Mouse (Mus musculus) cerebellum, adult 2 months (tissue): ENCODE data around the gene Klf11. TPM values are rescaled to one million over a fixed set of nuclear protein-coding genes. Genes with fewer than 3 reads are reported as not detected.

Experiments used
- DNase-seq, 2 experiments: peaks; one replicate each; pipeline ENCODE4 v3.0.0; 2021
- H3K27ac ChIP-seq: fragments of 200-500 bp; 2 replicates; pipeline ENCODE4 v1.5.1; 2012; ENCODE audit warnings: low read length, control low read depth, inconsistent platforms; ENCODE audit not compliant: insufficient read depth
- H3K27me3 ChIP-seq: fragments of 200-500 bp; 2 replicates; pipeline ENCODE4 v1.6.1; 2012; ENCODE audit warnings: inconsistent platforms, mild to moderate bottlenecking, low read length, moderate library complexity; ENCODE audit not compliant: control insufficient read depth, insufficient read depth
- H3K4me1 ChIP-seq: fragments of 200-500 bp; 2 replicates; pipeline ENCODE4 v1.6.1; 2011; ENCODE audit warnings: low read length; ENCODE audit not compliant: control insufficient read depth, insufficient read depth
- H3K4me3 ChIP-seq: fragments of 200-500 bp; replicated peaks from 2 replicates; pipeline ENCODE3; 2011; ENCODE audit warnings: mild to moderate bottlenecking, low read depth, low read length, control low read depth; ENCODE audit not compliant: insufficient read depth
- CTCF ChIP-seq: fragments of 200-500 bp; IDR thresholded peaks from 2 replicates; pipeline ENCODE4 v1.5.1; 2011; ENCODE audit warnings: low read depth, mild to moderate bottlenecking, control low read depth, low read length, moderate library complexity, borderline replicate concordance; ENCODE audit not compliant: insufficient read depth
- POLR2A ChIP-seq: fragments of 200-500 bp; IDR thresholded peaks from 2 replicates; pipeline ENCODE4 v1.6.1; 2011; ENCODE audit warnings: low read length, control low read depth, borderline replicate concordance; ENCODE audit not compliant: insufficient read depth
- WGBS: fragments of 180-500 bp; shearing (Covaris S2); methylation state at CpG from one replicate; pipeline ENCODE4 v1.1.7; 2018; 5-methylcytosine and 5-hydroxymethylcytosine counted together
- polyA plus RNA-seq: library from polyadenylated mRNA; depleted of rRNA; stranded (reverse); fragments of >200 nt; gene quantifications from 2 replicates; pipeline ENCODE4 v1.2.3, GENCODE M21; 2012

Klf11 gene
- polyA plus RNA-seq, 1 experiment: 4.9 TPM

DNA sequence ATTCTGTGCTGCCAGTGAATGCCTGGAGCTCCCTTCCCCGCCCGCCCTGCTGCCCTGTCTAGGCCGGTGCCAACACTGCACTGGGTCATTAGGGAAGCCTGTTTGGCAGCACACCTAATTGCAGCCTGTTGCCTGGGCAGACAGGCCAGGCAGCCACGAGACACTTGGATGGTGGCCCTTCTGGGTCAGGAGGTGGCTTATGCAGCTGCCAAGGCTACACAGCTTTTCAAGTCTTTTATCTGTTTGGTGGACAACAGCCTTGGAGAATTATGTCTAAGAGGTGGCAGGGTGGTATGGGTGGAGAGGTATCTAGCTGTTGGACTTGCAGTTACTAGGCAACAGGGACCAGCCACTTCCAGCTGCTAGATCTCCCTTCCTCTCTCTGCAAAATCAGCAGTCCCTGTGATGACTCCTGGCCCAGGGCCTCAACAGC, 8.7 kb upstream of the Klf11 start:
- H3K4me1 ChIP-seq: peaks cover 8% of the 10 kb centered on the region; the same call in 1 of the 2 replicates
- DNase-seq: peak; percentile 69 to 77
- H3K27me3 ChIP-seq: no peaks in the 10 kb centered on the region
- 4% methylated on average over 4 of the region's 4 CpGs for WGBS
- H3K27ac ChIP-seq: no peak overlapping the region
- H3K4me3 ChIP-seq: no peak overlapping the region
- no peak for TF ChIP-seq POLR2A
- TF ChIP-seq CTCF: no peak

DNA sequence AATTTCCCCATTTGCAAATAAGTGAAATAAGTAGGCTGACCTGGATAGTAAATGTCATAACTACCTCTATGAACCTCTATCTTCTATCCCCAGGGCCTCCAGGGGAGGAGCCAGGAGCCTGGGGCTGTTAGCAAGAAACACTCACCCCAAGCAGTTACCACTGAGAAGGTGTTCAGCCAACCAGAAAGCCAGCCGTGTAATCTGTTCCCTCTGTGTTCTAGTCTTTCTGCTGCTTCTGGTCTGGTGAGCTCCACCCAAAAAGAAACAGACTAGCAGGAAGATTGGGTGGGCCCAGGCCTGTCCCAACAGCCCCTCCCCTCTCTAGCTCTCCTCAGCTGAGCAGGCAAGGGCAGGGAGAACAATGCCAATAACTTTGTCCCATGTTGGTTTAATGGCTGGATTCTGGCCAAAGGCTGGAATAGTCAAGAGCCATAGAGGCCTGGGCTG, 6.9 kb upstream of the Klf11 start:
- Histone ChIP-seq H3K4me1 (peaks cover 8% of the 10 kb centered on the region; the same call in 1 of the 2 replicates), H3K4me3 (no peak overlapping the region), H3K27me3 (no peaks in the 10 kb centered on the region), H3K27ac (no peak overlapping the region)
- WGBS: 22% methylated on average over 1 of the region's 1 CpGs
- TF ChIP-seq POLR2A: no peak
- no peak for TF ChIP-seq CTCF
- DNase-seq: no peak

DNA sequence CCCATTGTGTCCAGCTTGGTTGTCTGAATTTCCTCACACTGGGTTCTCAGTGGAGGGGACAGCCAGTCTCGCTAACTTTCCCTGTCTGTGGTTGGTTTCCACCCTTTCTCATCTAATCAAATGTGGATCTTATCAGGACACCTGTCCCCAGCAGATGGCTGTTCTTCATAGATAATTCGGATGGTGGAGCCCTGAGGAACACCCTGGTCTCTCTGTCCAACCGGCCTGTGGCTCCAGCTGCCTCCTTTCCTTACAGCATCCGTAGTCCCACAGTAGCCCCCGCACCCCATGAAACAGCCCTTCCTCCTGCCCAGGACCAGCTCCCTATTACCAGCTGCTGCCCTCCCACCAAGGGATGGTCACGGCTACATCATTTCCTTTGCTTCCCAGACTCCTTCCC, 5.2 kb upstream of the Klf11 start:
- 56% methylated on average over 6 of the region's 6 CpGs for WGBS
- peaks cover 11% of the 10 kb centered on the region; the same call in 1 of the 2 replicates for H3K4me1 ChIP-seq
- TF ChIP-seq POLR2A (no peak), CTCF (no peak)
- H3K27me3 ChIP-seq: no peaks in the 10 kb centered on the region
- DNase-seq: no peak
- H3K27ac ChIP-seq: no peak overlapping the region
- H3K4me3 ChIP-seq: no peak overlapping the region

DNA sequence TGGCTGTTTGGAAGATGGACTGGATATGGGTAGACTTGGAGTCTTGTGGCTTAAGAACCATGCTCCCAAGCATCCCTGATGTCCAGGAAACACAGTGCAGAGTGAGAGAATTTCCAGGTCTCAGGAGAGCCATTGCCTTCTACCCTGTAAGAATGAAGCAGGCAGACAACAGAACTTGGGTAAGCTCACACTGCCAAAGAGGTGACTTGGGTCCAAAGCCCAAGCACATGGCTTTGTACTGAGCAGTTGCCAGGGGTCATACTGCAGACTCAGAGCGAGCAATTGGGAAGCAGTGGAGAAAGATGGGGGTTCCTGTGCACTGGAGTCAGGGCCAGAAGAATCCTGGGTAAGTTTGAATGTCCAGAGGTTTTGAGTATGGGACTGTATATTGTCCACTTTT, 3.0 kb upstream of the Klf11 start:
- DNase-seq: no peak
- 59% methylated on average over 1 of the region's 1 CpGs for WGBS
- peaks cover 7% of the 10 kb centered on the region; the same call in 1 of the 2 replicates for H3K4me1 ChIP-seq

DNA sequence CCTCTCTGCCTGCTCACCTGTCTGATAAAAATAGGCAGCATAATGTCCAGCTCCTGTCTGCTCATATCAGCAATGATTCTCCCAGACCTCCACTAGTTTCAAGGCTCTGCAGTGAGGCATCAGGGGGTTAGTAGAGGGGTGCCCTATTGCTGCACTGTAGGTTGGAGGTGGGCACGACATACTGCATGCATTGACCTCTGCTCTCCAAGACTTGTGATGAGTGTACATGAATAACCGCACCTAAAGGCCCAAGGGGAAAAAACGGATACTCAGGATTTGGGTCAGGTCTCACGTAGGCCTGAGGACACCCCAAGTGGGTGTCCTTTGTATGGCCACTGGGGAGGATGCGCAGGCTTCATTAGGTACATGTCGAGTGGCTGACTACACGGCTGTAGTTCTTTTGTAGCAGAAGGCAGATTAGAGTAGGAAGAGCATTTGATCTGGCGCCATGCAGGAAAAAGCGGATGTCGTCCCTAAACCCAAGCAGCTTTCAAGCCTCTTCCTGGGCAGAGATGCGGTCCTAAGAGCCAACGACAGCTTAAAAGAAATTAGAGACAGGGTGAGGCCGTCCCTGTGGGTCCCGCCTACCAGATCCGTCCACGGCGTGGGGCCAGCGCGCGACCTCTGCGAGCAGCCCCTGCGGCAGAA, 535 bp upstream of the Klf11 start:
- 7% methylated on average over 22 of the region's 22 CpGs for WGBS
- no peaks in the 10 kb centered on the region for H3K27me3 ChIP-seq
- H3K4me1 ChIP-seq: peaks cover 7% of the 10 kb centered on the region; the same call in 1 of the 2 replicates
- no peak for DNase-seq
- H3K27ac ChIP-seq: no peak overlapping the region
- no peak for TF ChIP-seq POLR2A
- TF ChIP-seq CTCF: no peak
- H3K4me3 ChIP-seq: peak overlapping the region; percentile 83

More for the DNA sequence above, 3.0 kb upstream of the Klf11 start:
- TF ChIP-seq CTCF: no peak
- no peak for TF ChIP-seq POLR2A
- Histone ChIP-seq H3K27me3 (no peaks in the 10 kb centered on the region), H3K4me3 (no peak overlapping the region), H3K27ac (no peak overlapping the region)

DNA sequence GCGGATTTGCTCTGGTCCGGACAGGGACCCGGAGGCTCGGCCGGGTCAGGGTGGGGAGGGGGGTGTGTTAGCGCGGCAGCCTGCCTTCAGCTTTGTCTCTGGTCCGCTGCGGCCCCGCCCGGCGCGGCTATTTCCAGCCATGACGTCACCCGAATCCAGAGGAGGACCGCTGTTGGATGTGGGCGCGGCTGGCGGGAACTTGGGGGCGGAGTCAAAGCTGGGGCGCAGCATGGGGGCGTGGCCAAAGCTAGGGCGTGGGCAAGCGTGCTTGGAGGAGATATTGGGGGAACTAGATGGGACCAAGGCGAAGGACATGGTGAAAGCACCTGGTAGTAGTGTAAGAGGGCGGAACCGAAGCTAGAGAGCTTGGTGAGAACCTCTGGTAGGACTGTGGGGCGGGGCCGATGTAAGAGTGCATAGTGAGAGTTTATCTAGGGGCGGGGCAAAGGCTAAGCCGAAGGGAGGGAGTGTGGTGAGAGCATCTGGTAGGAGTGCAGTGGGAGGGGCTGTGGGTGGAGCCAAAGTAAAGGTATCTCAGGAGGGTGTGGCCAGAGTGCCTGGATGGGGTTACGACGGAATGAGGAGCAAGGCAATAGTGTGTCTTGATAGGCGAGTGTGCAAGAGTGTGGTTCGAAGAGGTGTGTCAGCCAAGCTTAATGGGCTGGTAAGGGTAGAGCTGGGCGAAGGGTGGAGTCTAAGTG, 718 bp downstream of the Klf11 start:
- TF ChIP-seq POLR2A: no peak
- Histone ChIP-seq H3K27me3 (no peaks in the 10 kb centered on the region), H3K27ac (peak overlapping the region; percentile 22; the same call in 1 of the 2 replicates), H3K4me1 (peaks cover 7% of the 10 kb centered on the region; the same call in 1 of the 2 replicates), H3K4me3 (peak overlapping the region; percentile 83)
- peak; percentile 80 to 84 for DNase-seq
- WGBS: 3% methylated on average over 36 of the region's 36 CpGs

DNA sequence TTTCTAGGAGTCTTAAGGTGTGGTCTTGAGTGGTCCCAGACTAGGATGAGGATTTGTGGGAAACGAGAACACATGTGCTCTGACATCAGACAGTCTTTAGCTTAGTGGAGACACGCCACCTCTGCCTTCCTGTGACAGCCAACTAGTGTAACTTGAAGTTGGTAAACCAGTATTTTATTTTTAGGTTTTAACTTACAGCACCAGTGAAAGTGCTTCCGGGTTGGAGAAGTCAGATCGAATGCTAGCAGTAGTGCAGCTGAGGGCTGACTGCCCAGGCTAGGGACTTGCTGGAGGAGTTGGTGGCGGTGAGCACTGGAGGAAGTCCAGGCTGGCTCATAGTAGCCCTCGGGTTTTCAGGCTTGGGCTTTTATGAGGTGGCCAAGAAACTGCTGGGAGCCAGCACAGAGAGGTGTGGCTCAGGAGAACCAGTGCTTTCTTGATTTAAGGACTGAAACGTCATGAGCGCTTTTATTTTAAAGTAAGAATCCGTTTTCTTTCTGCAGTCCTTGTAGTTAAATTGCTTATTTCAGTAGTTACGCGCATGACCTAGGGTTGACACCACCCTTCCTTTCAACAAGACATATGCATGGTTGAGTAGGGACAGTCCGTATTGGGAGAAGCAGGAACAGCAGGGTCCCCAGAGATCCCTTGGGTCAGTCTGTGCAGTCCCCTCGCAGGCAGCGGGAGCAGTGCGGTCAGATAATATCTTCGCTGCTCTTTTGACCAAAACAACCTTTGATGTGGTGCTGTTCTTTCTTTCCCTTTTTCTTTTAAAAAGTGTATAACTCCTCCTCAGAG, 3.2 kb downstream of the Klf11 start:
- Histone ChIP-seq H3K4me3 (no peak overlapping the region), H3K4me1 (peaks cover 7% of the 10 kb centered on the region; the same call in 1 of the 2 replicates), H3K27ac (no peak overlapping the region), H3K27me3 (no peaks in the 10 kb centered on the region)
- no peak for TF ChIP-seq POLR2A
- TF ChIP-seq CTCF: no peak
- no peak for DNase-seq
- 76% methylated on average over 16 of the region's 16 CpGs for WGBS

DNA sequence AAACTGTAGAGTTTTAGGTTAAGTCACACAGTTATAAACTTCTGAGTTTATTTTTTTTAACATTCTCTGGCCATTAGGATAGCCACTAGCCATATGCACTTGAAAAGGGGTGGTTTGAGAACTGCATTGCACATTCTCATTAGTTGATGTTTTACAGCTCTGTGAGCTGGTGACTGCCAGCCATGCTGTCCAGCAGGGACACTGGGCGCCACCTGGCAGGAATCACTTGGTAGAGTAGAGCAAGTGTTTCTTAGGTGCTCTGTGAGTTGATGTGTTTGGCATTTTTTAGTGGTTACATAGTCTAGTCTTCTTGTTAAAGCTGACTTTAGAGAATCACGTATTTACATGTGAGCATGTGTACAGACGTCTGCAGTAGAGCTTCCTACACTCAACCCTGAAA, 5.4 kb downstream of the Klf11 start:
- TF ChIP-seq CTCF (no peak), POLR2A (no peak)
- Histone ChIP-seq H3K27ac (no peak overlapping the region), H3K4me3 (no peak overlapping the region), H3K27me3 (no peaks in the 10 kb centered on the region), H3K4me1 (peaks cover 4% of the 10 kb centered on the region; the same call in 1 of the 2 replicates)
- DNase-seq: no peak
- 89% methylated on average over 3 of the region's 3 CpGs for WGBS
